8 mouse cellular contexts compared by ENCODE assay signal in the genomic region with DNA sequence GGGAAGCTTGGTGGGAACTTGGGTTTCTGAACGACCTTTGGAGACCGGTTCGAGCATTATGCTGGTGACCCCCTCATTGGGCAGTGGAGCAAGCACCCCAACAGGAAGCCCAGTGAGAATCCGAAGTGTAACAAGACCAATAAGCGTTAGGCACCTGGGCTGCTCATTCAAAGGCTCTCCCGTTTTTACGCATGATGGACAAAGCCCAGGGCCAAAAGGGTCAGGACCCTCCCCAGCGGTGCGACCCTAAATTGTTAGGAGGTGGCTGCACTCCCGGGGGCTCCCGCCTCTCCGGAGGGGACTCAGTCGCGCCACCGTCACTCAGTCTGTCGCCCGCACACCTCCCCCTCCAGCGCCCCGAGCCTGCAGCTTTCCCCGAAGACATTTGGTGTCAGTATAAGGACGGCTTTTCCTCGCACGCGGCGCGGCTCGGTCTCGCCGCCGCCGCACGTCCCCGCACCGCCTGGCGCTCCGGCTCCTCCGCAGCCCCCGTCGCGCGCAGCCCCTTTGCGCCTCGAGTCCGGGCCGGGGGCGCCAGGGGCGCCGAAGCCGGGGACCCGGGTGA. TPM values are rescaled to one million over a fixed set of nuclear protein-coding genes. Genes with fewer than 3 reads are reported as not detected.
A peak's percentile ranks its signal among the peaks of the same experiment; 100 is the strongest.
DNase-seq lines count a peak whose midpoint lies in the region; ATAC-seq and TF ChIP-seq lines count a peak whose summit lies in the region.

TSS of gene Cacna1i (plus strand) at position 388 of the 565 bp plus-strand sequence.

- H3K36me3 ChIP-seq in E14TG2a.4 (ENCODE audit: insufficient read depth, low read length): no peaks in the 10 kb centered on the region
- H3K36me3 ChIP-seq in hindbrain, postnatal 0 days (ENCODE audit: insufficient read depth, low read length): no peaks in the 10 kb centered on the region
- no peaks in the 10 kb centered on the region for H3K36me3 ChIP-seq in liver, postnatal 0 days (replicated peaks; ENCODE audit: insufficient read depth, low read length)
- H3K36me3 ChIP-seq in stomach, embryonic 15.5 days: no peaks in the 10 kb centered on the region

- intact Hi-C loops in gastrocnemius, adult 2 months (cut with DNase I): no loop called here

- no peaks in the 10 kb centered on the region for H3K9me3 ChIP-seq in E14TG2a.4 (ENCODE audit: low read length)
- no peaks in the 10 kb centered on the region for H3K9me3 ChIP-seq in hindbrain, postnatal 0 days (ENCODE audit: low read length)
- no peaks in the 10 kb centered on the region for H3K9me3 ChIP-seq in liver, postnatal 0 days (ENCODE audit: low read length)
- H3K9me3 ChIP-seq in stomach, embryonic 15.5 days: no peaks in the 10 kb centered on the region

- H3K27ac ChIP-seq in gastrocnemius, adult 2 months: no peak within 1 kb of the TSS
- H3K27ac ChIP-seq in cortical plate, adult 2 months (ENCODE audit: insufficient read depth, low read length): peak within 1 kb of the TSS; percentile 81
- H3K27ac ChIP-seq in hindbrain, postnatal 0 days: 0 out of 2 replicates have a peak within 1 kb of the TSS, but pooled peaks have one; percentile 11
- no peak within 1 kb of the TSS for H3K27ac ChIP-seq in liver, postnatal 0 days (ENCODE audit: low read depth)
- no peak within 1 kb of the TSS for H3K27ac ChIP-seq in stomach, embryonic 15.5 days

- no peak for TF ChIP-seq CTCF in gastrocnemius, adult 2 months (IDR thresholded peaks at IDR 0.05)
- no peak for TF ChIP-seq CTCF in E14TG2a.4 (conservative IDR thresholded peaks at IDR 0.05; ENCODE audit: low read length)
- peak; percentile 22; the same call in 1 of the 2 replicates for TF ChIP-seq CTCF in cortical plate, adult 2 months (IDR thresholded peaks at IDR 0.05; ENCODE audit: extremely low read depth, insufficient read depth, low read length)
- peak; percentile 40 for TF ChIP-seq CTCF in hindbrain, postnatal 0 days (IDR thresholded peaks at IDR 0.05; ENCODE audit: low read depth)
- no peak for TF ChIP-seq CTCF in liver, postnatal 0 days (IDR thresholded peaks at IDR 0.05; ENCODE audit: low read depth)

- DNase-seq in gastrocnemius, adult 2 months: no peak
- DNase-seq in gastrocnemius, adult 18-20 months (ENCODE audit: low spot score): no peak
- peak; percentile 81 for DNase-seq in hindbrain, postnatal 0 days (ENCODE audit: low spot score)
- DNase-seq in liver, postnatal 0 days: no peak
- DNase-seq in lung, adult 18-20 months: no peak

- 0 out of 2 replicates have a peak, but pooled peaks have one; percentile 26 for TF ChIP-seq POLR2A in cortical plate, adult 2 months (IDR thresholded peaks at IDR 0.05; ENCODE audit: extremely low read depth, insufficient read depth, low read length)

- H3K4me3 ChIP-seq in gastrocnemius, adult 2 months: peak within 1 kb of the TSS; percentile 55
- peak within 1 kb of the TSS; percentile 79 for H3K4me3 ChIP-seq in E14TG2a.4 (replicated peaks; ENCODE audit: low read length)
- H3K4me3 ChIP-seq in cortical plate, adult 2 months (ENCODE audit: insufficient read depth, low read length): peak within 1 kb of the TSS; percentile 88
- H3K4me3 ChIP-seq in hindbrain, postnatal 0 days (ENCODE audit: low read length): peak within 1 kb of the TSS; percentile 63
- 0 out of 2 replicates have a peak within 1 kb of the TSS, but pooled peaks have one; percentile 13 for H3K4me3 ChIP-seq in liver, postnatal 0 days (ENCODE audit: low read depth, low read length)
- peak within 1 kb of the TSS; percentile 42 for H3K4me3 ChIP-seq in stomach, embryonic 15.5 days (replicated peaks)

- H3K4me2 ChIP-seq in hindbrain, postnatal 0 days (ENCODE audit: low read depth, low read length): peak within 1 kb of the TSS; percentile 95
- peak within 1 kb of the TSS; percentile 49 for H3K4me2 ChIP-seq in liver, postnatal 0 days (ENCODE audit: low read depth, low read length)
- H3K4me2 ChIP-seq in stomach, embryonic 15.5 days: peak within 1 kb of the TSS; percentile 92

- WGBS in hindbrain, postnatal 0 days: under 1% methylated on average over 50 of the region's 50 CpGs
- 2% methylated on average over 34 of the region's 50 CpGs for WGBS in liver, postnatal 0 days (ENCODE audit: insufficient replicate concordance)
- 2% methylated on average over 50 of the region's 50 CpGs for WGBS in stomach, embryonic 15.5 days

- H3K9ac ChIP-seq in hindbrain, postnatal 0 days (replicated peaks; ENCODE audit: low read length): peak within 1 kb of the TSS; percentile 58
- no peak within 1 kb of the TSS for H3K9ac ChIP-seq in liver, postnatal 0 days (replicated peaks)
- no peak within 1 kb of the TSS; the same call in 1 of the 2 replicates for H3K9ac ChIP-seq in stomach, embryonic 15.5 days

- TF ChIP-seq EP300 in liver, postnatal 0 days (IDR thresholded peaks at IDR 0.05; ENCODE audit: low read depth): no peak

- ATAC-seq in hindbrain, postnatal 0 days: peak; percentile 67
- ATAC-seq in liver, postnatal 0 days: no peak
- ATAC-seq in stomach, embryonic 15.5 days (ENCODE audit: insufficient read depth, low FRiP score, low read depth): no peak

- H3K27me3 ChIP-seq in E14TG2a.4 (ENCODE audit: insufficient read depth, low read length): peaks cover 85% of the 10 kb centered on the region
- H3K27me3 ChIP-seq in hindbrain, postnatal 0 days (ENCODE audit: insufficient read depth, low read length): no peaks in the 10 kb centered on the region
- peaks cover 58% of the 10 kb centered on the region for H3K27me3 ChIP-seq in liver, postnatal 0 days (ENCODE audit: insufficient read depth, low read length)
- peaks cover 65% of the 10 kb centered on the region for H3K27me3 ChIP-seq in stomach, embryonic 15.5 days (replicated peaks)

- peaks cover 35% of the 10 kb centered on the region for H3K4me1 ChIP-seq in E14TG2a.4 (replicated peaks; ENCODE audit: low read depth, low read length)
- H3K4me1 ChIP-seq in cortical plate, adult 2 months (ENCODE audit: control insufficient read depth, insufficient read depth, low read length): peaks cover 6% of the 10 kb centered on the region
- no peaks in the 10 kb centered on the region for H3K4me1 ChIP-seq in hindbrain, postnatal 0 days (ENCODE audit: insufficient read depth, low read length)
- H3K4me1 ChIP-seq in liver, postnatal 0 days (ENCODE audit: insufficient read depth): 0 out of 2 replicates have a peak, but pooled peaks cover 2% of the 10 kb centered on the region
- peaks cover 12% of the 10 kb centered on the region; the same call in 1 of the 2 replicates for H3K4me1 ChIP-seq in stomach, embryonic 15.5 days

RNA-seq across cellular contexts. Expression of gene Cacna1i, which starts in this region (rescaled TPM):
- total RNA-seq in gastrocnemius, adult 2 months (2021): under 1 TPM; 0.28 to 0.46 TPM
- under 1 TPM; 0.21 TPM for total RNA-seq in gastrocnemius, adult 18-20 months (2021)
- 32.0 and 36.5 TPM in 2 replicates for polyA plus RNA-seq in cortical plate, adult 2 months (2012; rRNA removed)
- total RNA-seq in hindbrain, postnatal 0 days (2014; rRNA removed): 10.8 and 14.0 TPM in 2 replicates
- 0.47 and 0.50 TPM in 2 replicates for polyA plus RNA-seq in hindbrain, postnatal 0 days (2015; fragmentation: Nextera tagmentation; extraction: Ambion mirVana)
- not detected in 2 replicates for polyA plus RNA-seq in liver, postnatal 0 days (2015; fragmentation: Nextera tagmentation; extraction: Ambion mirVana)
- polyA plus RNA-seq in stomach, embryonic 15.5 days (2015; fragmentation: Nextera tagmentation; extraction: Ambion mirVana): 0.03 TPM in 2 replicates

Comparison
In these comparisons a context has a peak if more than half of its experiments do, and no peak if none do; other contexts are left out.
1. RNA of gene Cacna1i (polyA plus RNA-seq): 32.0 to 36.5 TPM in cortical plate, adult 2 months; 0.47 to 0.50 TPM in hindbrain, postnatal 0 days, 0.03 TPM in stomach, embryonic 15.5 days and not detected in liver, postnatal 0 days; every median in the first group is over 10 times any median in the second.
2. H3K27ac ChIP-seq: peak in cortical plate, adult 2 months (single experiment) and hindbrain, postnatal 0 days (single experiment); none in gastrocnemius, adult 2 months (single experiment), liver, postnatal 0 days (single experiment) and stomach, embryonic 15.5 days (single experiment).
3. H3K4me3 ChIP-seq: peak in every context shown above with its lines; median percentile 88 in cortical plate, adult 2 months; 79 in E14TG2a.4; 63 in hindbrain, postnatal 0 days; 55 in gastrocnemius, adult 2 months; 42 in stomach, embryonic 15.5 days; 13 in liver, postnatal 0 days.
4. CTCF ChIP-seq: peak in cortical plate, adult 2 months (single experiment) and hindbrain, postnatal 0 days (single experiment); none in gastrocnemius, adult 2 months (single experiment), E14TG2a.4 (single experiment) and liver, postnatal 0 days (single experiment).
5. Peak in every context shown above with its lines, with median percentiles within 50 percentile points of each other: H3K4me2 ChIP-seq.